Mouse (Mus musculus) liver, adult 2 months (tissue): ENCODE measurements at regions not wholly inside any gene's neighbourhood (a gene's known extent, or its start where the extent isn't known, plus 50 kb on each side); places are given as distances from the start of the nearest gene placed in this dataset.

Experiments used
- DNase-seq: peaks from one replicate; pipeline ENCODE4 v3.0.0-alpha.2; 2011; ENCODE audit warnings: low read depth, low spot score; ENCODE audit errors: extremely low read depth
- H3K27ac ChIP-seq: fragments of 200-500 bp; replicated peaks from 2 replicates; pipeline ENCODE4 v1.5.1; 2012; ENCODE audit warnings: low read depth, mild to moderate bottlenecking, control low read depth, inconsistent platforms, low read length; ENCODE audit not compliant: insufficient read depth
- H3K27me3 ChIP-seq: fragments of 200-500 bp; 2 replicates; pipeline ENCODE4 v1.6.1; 2012; ENCODE audit warnings: mild to moderate bottlenecking, moderate library complexity, low read length, inconsistent platforms; ENCODE audit not compliant: control insufficient read depth, insufficient read depth
- H3K36me3 ChIP-seq: fragments of 200-500 bp; 2 replicates; pipeline ENCODE4 v1.6.1; 2012; ENCODE audit warnings: low read length, inconsistent platforms; ENCODE audit not compliant: control insufficient read depth, insufficient read depth
- H3K4me1 ChIP-seq: fragments of 200-500 bp; 2 replicates; pipeline ENCODE4 v1.6.1; 2011; ENCODE audit warnings: low read length; ENCODE audit not compliant: control insufficient read depth, insufficient read depth
- H3K4me3 ChIP-seq: fragments of 200-500 bp; 2 replicates; pipeline ENCODE4 v1.5.1; 2011; ENCODE audit warnings: low read depth, mild to moderate bottlenecking, control low read depth, low read length, moderate library complexity; ENCODE audit not compliant: insufficient read depth
- H3K79me2 ChIP-seq: fragments of 200-500 bp; 2 replicates; pipeline ENCODE4 v1.6.1; 2012; ENCODE audit warnings: inconsistent platforms, mild to moderate bottlenecking, low read length, moderate library complexity; ENCODE audit not compliant: control insufficient read depth, insufficient read depth
- H3K9ac ChIP-seq: fragments of 200-500 bp; 2 replicates; pipeline ENCODE4 v1.6.1; 2012; ENCODE audit warnings: low read depth, mild to moderate bottlenecking, control low read depth, inconsistent platforms, low read length
- CTCF ChIP-seq: fragments of 200-500 bp; IDR thresholded peaks from 2 replicates; pipeline ENCODE4 v1.5.1; 2011; ENCODE audit warnings: low read depth, low read length, control low read depth
- POLR2A ChIP-seq: fragments of 200-500 bp; IDR thresholded peaks from 2 replicates; pipeline ENCODE4 v1.6.1; 2011; ENCODE audit warnings: low read length, control low read depth; ENCODE audit not compliant: insufficient read depth; ENCODE audit errors: extremely low read depth
- WGBS: fragments of 180-500 bp; shearing (Covaris S2); methylation state at CpG from one replicate; pipeline ENCODE4 v1.1.7; 2018; 5-methylcytosine and 5-hydroxymethylcytosine counted together

GRCm38 (mm10) chr13:107469491-107470276 is 447.8 kb upstream of the Kif2a start:
- WGBS: 4% methylated on average over 13 of the region's 13 CpGs
- H3K27ac ChIP-seq: no peak overlapping the region
- TF ChIP-seq CTCF (no peak), POLR2A (no peak)
- DNase-seq: peak; percentile 57
- peak overlapping the region; percentile 40 for H3K9ac ChIP-seq
- H3K79me2 ChIP-seq: no peaks in the 10 kb centered on the region
- H3K4me3 ChIP-seq: peak overlapping the region; percentile 41; the same call in 1 of the 2 replicates
- H3K36me3 ChIP-seq: no peaks in the 10 kb centered on the region
- H3K4me1 ChIP-seq: no peaks in the 10 kb centered on the region
- H3K27me3 ChIP-seq: peaks cover 4% of the 10 kb centered on the region; the same call in 1 of the 2 replicates

DNA sequence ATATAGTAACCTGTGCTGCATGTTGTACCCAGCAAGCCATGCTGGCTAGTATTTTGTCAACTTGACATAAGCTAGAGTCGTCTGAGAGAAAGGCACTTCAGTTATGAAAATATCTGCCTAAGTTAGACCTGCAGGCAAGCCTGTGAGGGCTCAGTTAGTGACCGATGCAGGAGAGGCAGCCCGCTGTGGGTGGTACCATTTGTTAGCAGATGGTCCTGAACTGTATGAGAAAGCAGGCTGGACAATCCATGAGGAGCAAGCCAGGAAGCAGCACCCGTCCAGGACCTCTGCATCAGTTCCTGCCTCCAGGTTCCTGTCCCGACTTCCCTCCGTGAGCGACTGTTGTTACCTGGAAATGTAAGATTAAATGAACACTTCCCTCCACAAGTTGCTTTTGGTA is 440.9 kb upstream of the Kif2a start:
- H3K79me2 ChIP-seq: no peaks in the 10 kb centered on the region
- H3K36me3 ChIP-seq: no peaks in the 10 kb centered on the region
- H3K4me1 ChIP-seq: no peaks in the 10 kb centered on the region
- H3K4me3 ChIP-seq: no peak overlapping the region
- no peak for TF ChIP-seq CTCF
- TF ChIP-seq POLR2A: no peak
- H3K9ac ChIP-seq: no peak overlapping the region
- DNase-seq: no peak
- no peaks in the 10 kb centered on the region for H3K27me3 ChIP-seq
- no peak overlapping the region for H3K27ac ChIP-seq
- WGBS: 87% methylated on average over 7 of the region's 7 CpGs

DNA sequence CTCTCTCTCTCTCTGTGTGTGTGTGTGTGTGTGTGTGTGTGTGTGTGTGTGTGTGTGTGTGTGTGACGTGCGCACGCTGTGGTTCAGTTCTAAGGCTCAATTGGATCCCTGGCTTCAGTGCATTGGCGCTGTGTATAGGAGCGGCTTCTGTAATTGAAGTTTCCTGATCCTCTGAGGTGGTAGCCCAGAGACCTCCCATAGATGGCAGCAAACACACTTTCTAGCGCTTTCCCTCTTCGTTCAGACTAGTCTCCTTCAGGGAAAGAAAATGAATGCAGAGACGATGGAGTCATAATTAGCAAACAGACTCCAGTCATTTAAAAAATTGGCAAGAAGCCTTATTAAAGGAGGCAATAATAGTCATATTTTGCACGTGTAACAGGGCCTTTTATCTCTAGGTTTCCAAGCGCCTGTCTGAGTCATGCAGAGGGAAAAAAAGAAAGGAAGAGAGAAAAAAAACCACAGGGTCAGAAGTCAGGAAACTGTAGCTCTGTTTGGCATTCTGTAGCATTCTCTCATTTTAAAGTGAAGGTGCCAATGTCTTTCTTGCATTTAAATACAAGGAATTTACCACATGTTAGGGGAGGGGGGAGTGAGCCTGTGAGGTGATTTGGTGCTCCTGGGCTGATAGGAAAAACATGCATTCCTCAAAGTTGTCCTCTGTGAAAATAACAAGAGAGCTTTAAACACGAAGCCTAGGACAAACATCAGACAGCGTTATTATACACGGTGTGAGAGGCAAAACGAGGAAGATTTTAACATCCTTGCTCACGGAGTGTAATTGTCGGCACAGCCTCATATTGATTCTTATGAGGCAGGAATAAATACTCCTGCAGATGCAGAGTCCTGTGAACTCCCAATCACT is 439.4 kb upstream of the Kif2a start:
- no peaks in the 10 kb centered on the region for H3K79me2 ChIP-seq
- no peaks in the 10 kb centered on the region for H3K27me3 ChIP-seq
- H3K9ac ChIP-seq: no peak overlapping the region
- no peak overlapping the region for H3K27ac ChIP-seq
- no peak overlapping the region for H3K4me3 ChIP-seq
- H3K36me3 ChIP-seq: no peaks in the 10 kb centered on the region
- peak; percentile 40 for DNase-seq
- TF ChIP-seq POLR2A (no peak), CTCF (peak; percentile 46; the same call in 1 of the 2 replicates)
- WGBS: 24% methylated on average over 16 of the region's 16 CpGs
- no peaks in the 10 kb centered on the region for H3K4me1 ChIP-seq

DNA sequence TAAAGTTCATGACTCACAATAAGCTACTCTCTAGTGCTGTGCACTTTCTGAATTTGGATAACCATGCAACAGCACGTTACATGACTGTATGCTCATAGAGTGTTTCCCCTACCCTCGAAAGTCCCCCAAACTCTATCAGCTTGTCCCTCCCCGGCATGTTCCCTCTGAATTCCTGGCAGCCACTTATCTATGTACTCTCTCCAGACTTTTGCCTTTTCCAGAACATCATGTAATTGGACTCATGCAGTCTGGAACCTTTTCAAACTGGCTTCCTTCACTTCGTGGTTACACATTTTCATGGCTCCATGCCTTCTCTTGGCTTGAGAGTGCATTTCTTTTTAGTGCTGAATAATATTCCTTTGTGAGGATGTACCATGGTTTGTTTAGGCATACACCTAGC is 436.8 kb upstream of the Kif2a start:
- H3K27me3 ChIP-seq: no peaks in the 10 kb centered on the region
- no peaks in the 10 kb centered on the region for H3K4me1 ChIP-seq
- no peak overlapping the region for H3K27ac ChIP-seq

GRCm38 (mm10) chr13:107457270-107457669 is 435.3 kb upstream of the Kif2a start:
- Histone ChIP-seq H3K9ac (no peak overlapping the region), H3K36me3 (no peaks in the 10 kb centered on the region), H3K4me3 (no peak overlapping the region), H3K27ac (no peak overlapping the region), H3K79me2 (no peaks in the 10 kb centered on the region), H3K4me1 (no peaks in the 10 kb centered on the region), H3K27me3 (no peaks in the 10 kb centered on the region)
- WGBS: 77% methylated on average over 10 of the region's 10 CpGs
- no peak for TF ChIP-seq POLR2A
- no peak for TF ChIP-seq CTCF
- DNase-seq: no peak

More for the DNA sequence above, 436.8 kb upstream of the Kif2a start:
- no peak overlapping the region for H3K9ac ChIP-seq
- no peaks in the 10 kb centered on the region for H3K36me3 ChIP-seq
- H3K4me3 ChIP-seq: no peak overlapping the region
- peak; percentile 21 for DNase-seq
- no peak for TF ChIP-seq POLR2A
- TF ChIP-seq CTCF: no peak
- no peaks in the 10 kb centered on the region for H3K79me2 ChIP-seq
- WGBS: 64% methylated on average over 4 of the region's 4 CpGs
